Mouse (Mus musculus) midbrain, embryonic 11.5 days (tissue): ENCODE measurements around the gene Rhbdf2. TPM values are rescaled to one million over a fixed set of nuclear protein-coding genes. Genes with fewer than 3 reads are reported as not detected.

ENCODE experiments used
- polyA plus RNA-seq: library from polyadenylated mRNA; unstranded; fragments of >200 nt; fragmentation: Nextera tagmentation; extraction: Ambion mirVana; gene quantifications from 2 replicates; pipeline ENCODE4 v1.2.1, GENCODE M21; 2014

Rhbdf2 gene
- polyA plus RNA-seq, 1 experiment from 2014 or later: 1.3 TPM

Other genes with a start within 250 kb of the Rhbdf2 start
- gene Rnf157, start 214.0 kb downstream of the Rhbdf2 start, polyA plus RNA-seq: 17.8 and 18.1 TPM in 2 replicates
- 72.3 and 83.0 TPM in 2 replicates for gene Ubald2, start 192.9 kb downstream of the Rhbdf2 start, polyA plus RNA-seq
- 0.08 and 0.14 TPM in 2 replicates for gene Qrich2, start 160.8 kb downstream of the Rhbdf2 start, polyA plus RNA-seq
- 173 and 183 TPM in 2 replicates for gene Prpsap1, start 132.8 kb downstream of the Rhbdf2 start, polyA plus RNA-seq
- 7.1 and 8.3 TPM in 2 replicates for gene Sphk1, start 96.1 kb downstream of the Rhbdf2 start, polyA plus RNA-seq
- gene Ube2o, start 45.6 kb downstream of the Rhbdf2 start, polyA plus RNA-seq: 13.6 and 18.7 TPM in 2 replicates
- not detected in 2 replicates for gene Aanat, start 40.6 kb downstream of the Rhbdf2 start, polyA plus RNA-seq
- 0.22 and 1.0 TPM in 2 replicates for gene Prcd, start 26.5 kb upstream of the Rhbdf2 start, polyA plus RNA-seq
- gene Cygb, start 27.3 kb upstream of the Rhbdf2 start, polyA plus RNA-seq: 1.7 and 2.1 TPM in 2 replicates
- not detected in 2 replicates for gene St6galnac1, start 148.5 kb upstream of the Rhbdf2 start, polyA plus RNA-seq
- gene Mxra7, start 201.0 kb upstream of the Rhbdf2 start, polyA plus RNA-seq: 27.4 and 31.6 TPM in 2 replicates
- 72.5 and 76.2 TPM in 2 replicates for gene Mettl23, start 216.3 kb upstream of the Rhbdf2 start, polyA plus RNA-seq
- 86.9 and 89.9 TPM in 2 replicates for gene Jmjd6, start 216.4 kb upstream of the Rhbdf2 start, polyA plus RNA-seq
- gene Mfsd11, start 225.4 kb upstream of the Rhbdf2 start, polyA plus RNA-seq: 28.6 and 30.3 TPM in 2 replicates
- 974 and 988 TPM in 2 replicates for gene Srsf2, start 226.1 kb upstream of the Rhbdf2 start, polyA plus RNA-seq